Mouse (Mus musculus) left cerebral cortex, postnatal 36 days (tissue): Measurements from ENCODE around the gene A930017K11Rik. TPM values are rescaled to one million over a fixed set of nuclear protein-coding genes. Genes with fewer than 3 reads are reported as not detected.

Experiments used
- DNase-seq, 2 experiments: peaks; one replicate each; pipeline ENCODE4 v3.0.0; 2021 to 2022; ENCODE audit warnings: low spot score in 2 of 2, mixed read lengths in 1 of 2
- intact Hi-C: fragments of 180-260 bp; cut with DNase I; formaldehyde crosslinking; loops from one replicate; pipeline ENCODE4 v1.15.1; 2025
- total RNA-seq, 2 experiments: library from RNA; stranded (reverse); gene quantifications; 2 replicates each; pipeline ENCODE4 v1.2.3; 2021

The A930017K11Rik gene
- under 1 TPM; 0.41 to 0.59 TPM for total RNA-seq

GRCm38 (mm10) chr17:25951803-25952623, at the start of gene A930017K11Rik:
TSS of gene A930017K11Rik (minus strand) at chr17:25952565.
- DNase-seq, result no peak
- intact Hi-C loops, result no loop called here

GRCm38 (mm10) chr17:25998425-25998824, 46.1 kb upstream of the A930017K11Rik start:
- intact Hi-C loops, result no loop called here
- DNase-seq, result no peak

- DNase-seq, result no peak
- intact Hi-C loops, result no loop called here
Observed at GRCm38 (mm10) chr17:25993489-25993888, 41.1 kb upstream of the A930017K11Rik start.

- no peak for DNase-seq
- intact Hi-C loops, result no loop called here
Observed at GRCm38 (mm10) chr17:25992274-25992673, 39.9 kb upstream of the A930017K11Rik start.

- intact Hi-C loops, result no loop called here
- DNase-seq, result no peak
Observed at GRCm38 (mm10) chr17:25990331-25990730, 38.0 kb upstream of the A930017K11Rik start.

- DNase-seq, result peak; percentile 95 to 97
- intact Hi-C loops, result loop anchor here (5.0 kb wide), 1 partner anchor 43 kb away; the partner anchor contains the start of genes Nhlrc4 and Pigq
Observed at GRCm38 (mm10) chr17:25985306-25986294, 33.2 kb upstream of the A930017K11Rik start, which contains the start of gene Capn15. TSS of gene Capn15 (minus strand) at chr17:25985796.

- DNase-seq, result peak in 1 of 2 experiments; percentile 32
- intact Hi-C loops, result loop anchor here (5.0 kb wide), 1 partner anchor 42 kb away; the partner anchor contains the start of genes Nhlrc4 and Pigq
Observed at GRCm38 (mm10) chr17:25984556-25985305, 32.4 kb upstream of the A930017K11Rik start.

GRCm38 (mm10) chr17:25984066-25984465, 31.7 kb upstream of the A930017K11Rik start:
- no peak for DNase-seq
- intact Hi-C loops, result no loop called here

- no peak for DNase-seq
- intact Hi-C loops, result no loop called here
Observed at GRCm38 (mm10) chr17:25982913-25983312, 30.5 kb upstream of the A930017K11Rik start.

GRCm38 (mm10) chr17:25980854-25981253, 28.5 kb upstream of the A930017K11Rik start:
- intact Hi-C loops, result no loop called here
- DNase-seq, result peak; percentile 38 to 52

- no peak for DNase-seq
- intact Hi-C loops, result no loop called here
Observed at GRCm38 (mm10) chr17:25979829-25980738, 27.7 kb upstream of the A930017K11Rik start.

GRCm38 (mm10) chr17:25970954-25971707, 18.8 kb upstream of the A930017K11Rik start:
- no peak for DNase-seq
- intact Hi-C loops, result no loop called here

GRCm38 (mm10) chr17:25970448-25970847, 18.1 kb upstream of the A930017K11Rik start:
- intact Hi-C loops, result no loop called here
- no peak for DNase-seq

GRCm38 (mm10) chr17:25968176-25968575, 15.8 kb upstream of the A930017K11Rik start:
- intact Hi-C loops, result no loop called here
- DNase-seq, result no peak

- intact Hi-C loops, result no loop called here
- no peak for DNase-seq
Observed at GRCm38 (mm10) chr17:25967652-25968051, 15.3 kb upstream of the A930017K11Rik start.

GRCm38 (mm10) chr17:25964271-25964670, 11.9 kb upstream of the A930017K11Rik start:
- DNase-seq, result no peak
- intact Hi-C loops, result no loop called here

GRCm38 (mm10) chr17:25962413-25962905, 10.1 kb upstream of the A930017K11Rik start:
- no peak for DNase-seq
- intact Hi-C loops, result no loop called here
